Mouse (Mus musculus): ENCODE data around the gene Ggcx.

DNA sequence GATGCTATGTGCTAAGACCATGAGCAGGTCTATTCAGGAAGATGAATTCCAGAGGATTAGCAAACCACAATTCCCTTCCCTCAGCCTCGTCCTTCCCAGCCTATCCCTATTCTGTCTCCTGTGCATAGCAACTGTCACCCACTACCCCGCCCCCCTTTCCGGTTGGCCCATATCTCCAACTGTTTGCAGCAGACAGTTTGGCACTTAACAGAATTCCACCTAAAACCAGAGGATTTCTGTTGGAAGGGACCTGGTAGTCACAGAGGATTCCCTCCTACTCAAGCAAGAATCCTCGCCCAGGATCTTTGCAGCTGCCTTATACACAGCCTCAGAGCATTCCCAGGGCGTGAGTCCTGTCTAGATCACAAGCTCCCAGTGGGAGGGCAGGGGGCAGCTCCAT is 43.0 kb upstream of the Ggcx start:
- TF ChIP-seq POLR2A (IDR thresholded peaks at IDR 0.05; ENCODE audit: borderline replicate concordance, extremely low read depth, insufficient read depth, insufficient read length, poor library complexity, severe bottlenecking) (no peak), CTCF (IDR thresholded peaks at IDR 0.05; ENCODE audit: borderline replicate concordance, extremely low read depth, insufficient read depth, insufficient read length) (no peak)
